Mouse (Mus musculus) brain, embryonic 18.5 days (tissue): Measurements from ENCODE around the gene Acot7.

ENCODE experiments used
- DNase-seq: peaks from one replicate; pipeline ENCODE4 v3.0.0-alpha.2; 2012; ENCODE audit warnings: low read depth, low spot score

Acot7 gene

GRCm38 (mm10) chr4:152296874-152297861 lies 119.2 kb downstream of the Acot7 start, which contains the start of gene Icmt:
TSS of gene Icmt (plus strand) at chr4:152297227.
- peak; percentile 95 for DNase-seq

DNA sequence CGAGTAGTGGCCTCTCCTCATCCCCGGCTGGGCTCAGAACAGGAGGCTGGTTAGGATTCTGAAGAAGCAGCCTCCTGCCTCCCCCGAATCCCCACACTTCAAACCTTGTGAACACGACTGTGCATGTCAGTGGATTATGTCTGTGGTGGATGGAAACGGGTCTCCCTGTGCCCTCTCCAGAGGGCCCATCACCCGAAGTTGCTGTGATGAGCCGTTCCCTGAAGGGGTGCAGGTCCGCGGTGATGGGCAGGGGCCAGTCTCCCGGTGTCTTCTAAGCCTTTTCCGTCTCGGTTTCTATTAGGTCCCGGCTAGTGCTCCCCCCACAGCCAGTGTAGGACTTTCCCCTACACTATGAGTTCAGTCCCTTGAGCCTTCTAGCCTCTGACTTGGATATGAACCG lies 120.9 kb downstream of the Acot7 start:
- no peak for DNase-seq

DNA sequence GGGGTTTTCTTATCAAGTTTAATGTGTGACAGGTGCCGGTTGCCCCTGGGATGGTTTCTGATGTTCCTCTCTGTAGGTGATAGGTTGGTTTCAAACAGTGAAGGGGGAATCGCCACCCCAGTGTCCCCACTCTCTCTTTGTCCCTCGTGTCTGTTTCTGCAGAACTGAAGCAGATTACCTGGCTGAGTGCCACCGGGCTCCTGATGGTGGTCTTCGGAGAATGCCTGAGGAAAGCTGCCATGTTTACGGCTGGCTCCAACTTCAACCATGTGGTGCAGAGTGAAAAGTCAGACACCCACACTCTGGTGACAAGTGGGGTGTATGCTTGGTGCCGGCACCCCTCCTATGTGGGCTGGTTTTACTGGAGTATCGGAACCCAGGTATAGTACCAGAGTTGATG lies 122.4 kb downstream of the Acot7 start:
- DNase-seq: no peak

DNA sequence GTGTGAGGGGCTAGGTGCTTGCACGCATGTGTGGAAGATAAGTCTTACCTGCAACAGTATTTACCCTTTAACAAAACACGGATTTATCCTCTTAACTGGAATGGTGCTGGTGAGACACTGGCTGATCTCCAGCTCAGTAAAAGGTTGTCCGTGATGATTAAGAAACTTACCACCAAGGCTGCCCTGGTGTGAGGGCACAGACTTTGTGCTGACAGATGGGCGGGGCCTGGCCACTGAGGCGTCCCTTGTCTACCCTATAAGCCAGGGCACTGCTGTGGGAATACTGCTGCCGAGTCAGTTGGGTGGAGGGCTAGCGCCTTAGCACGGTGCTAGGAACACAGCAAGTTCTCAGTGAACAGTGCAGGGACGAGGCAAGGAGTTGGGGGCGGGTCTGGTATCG lies 124.1 kb downstream of the Acot7 start:
- no peak for DNase-seq

GRCm38 (mm10) chr4:152303172-152303571 lies 125.2 kb downstream of the Acot7 start:
- DNase-seq: no peak

GRCm38 (mm10) chr4:152304685-152305084 lies 126.8 kb downstream of the Acot7 start:
- DNase-seq: no peak

DNA sequence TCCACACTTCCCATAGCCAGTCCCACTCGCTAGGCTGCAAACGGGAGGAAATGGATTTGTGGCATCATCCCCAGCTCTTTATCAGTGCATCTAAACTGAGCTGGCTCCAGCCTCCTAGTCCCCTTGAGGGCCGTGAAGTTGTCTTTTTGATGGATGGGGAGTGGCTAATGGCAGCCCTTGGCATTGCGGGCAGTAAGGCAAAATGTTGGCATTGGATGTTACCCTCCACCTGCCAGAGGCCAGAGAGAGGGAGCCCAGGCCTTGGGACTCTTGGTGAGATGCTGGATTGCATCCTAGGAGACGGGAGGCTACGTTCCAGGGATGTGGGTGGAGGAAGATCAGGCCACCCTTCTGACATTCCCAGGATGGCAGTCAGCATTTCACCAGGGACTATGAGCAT lies 128.1 kb downstream of the Acot7 start:
- DNase-seq: no peak

DNA sequence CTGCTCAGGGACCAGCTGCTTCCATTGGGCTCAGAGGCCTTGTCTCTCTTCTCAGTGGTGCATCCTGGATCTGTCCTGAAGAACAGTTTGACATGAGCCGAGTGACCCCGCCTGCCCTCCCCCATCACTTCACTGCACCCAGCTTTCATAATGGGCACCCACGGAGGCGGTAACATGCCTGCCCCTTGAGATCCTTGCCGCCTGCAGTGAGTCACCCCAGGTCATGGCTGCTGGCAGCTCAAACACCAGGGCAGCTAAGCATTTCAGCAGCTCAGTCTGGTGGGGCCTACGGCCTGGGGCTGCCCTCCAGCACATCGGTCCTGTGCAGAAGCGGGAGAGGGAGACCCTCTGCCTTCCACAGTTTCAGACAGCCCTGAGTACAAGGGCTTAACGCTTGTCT lies 129.6 kb downstream of the Acot7 start:
- DNase-seq: no peak

GRCm38 (mm10) chr4:152312186-152312585 lies 134.3 kb downstream of the Acot7 start:
- DNase-seq: no peak

DNA sequence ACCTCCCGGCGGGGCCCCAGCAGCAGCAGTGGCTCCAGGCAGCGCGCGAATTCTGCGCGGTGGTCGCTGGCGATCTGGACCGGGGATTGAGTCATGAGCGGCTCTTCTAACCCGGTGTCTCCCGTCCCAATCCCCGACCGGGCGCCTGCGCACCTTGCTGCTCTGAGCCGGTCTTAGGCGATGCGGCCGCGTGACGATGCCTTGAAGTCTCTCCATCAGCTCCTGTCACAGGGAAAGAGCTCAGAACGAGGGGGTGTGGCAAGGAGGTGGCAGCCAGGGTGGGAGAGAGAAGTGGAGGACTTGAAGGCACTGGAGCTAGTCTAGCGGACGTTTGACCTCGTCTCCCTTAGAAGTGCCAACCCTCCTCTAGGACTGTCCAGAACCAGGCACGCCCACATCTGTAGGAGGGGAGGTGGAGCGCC lies 135.3 kb downstream of the Acot7 start:
- DNase-seq: no peak

DNA sequence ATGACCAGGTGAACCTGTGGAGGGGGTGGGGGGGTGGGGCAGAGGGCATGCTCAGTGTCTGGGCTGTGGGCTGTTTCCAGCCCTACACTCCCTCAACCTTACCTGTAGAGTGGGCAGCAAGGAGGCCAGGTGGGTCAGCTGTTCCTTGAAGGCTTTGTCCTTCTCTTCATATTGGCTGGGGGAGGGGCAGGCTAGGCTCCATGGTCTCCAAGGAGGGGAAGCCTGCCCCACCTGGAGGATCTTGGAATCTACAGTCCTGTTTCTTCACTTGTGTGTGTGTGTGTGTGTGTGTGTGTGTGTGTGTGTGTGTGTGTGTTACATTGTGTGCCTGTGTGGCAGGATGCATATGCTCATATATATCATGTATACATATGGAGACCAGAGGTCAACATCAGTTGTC lies 136.0 kb downstream of the Acot7 start:
- no peak for DNase-seq

DNA sequence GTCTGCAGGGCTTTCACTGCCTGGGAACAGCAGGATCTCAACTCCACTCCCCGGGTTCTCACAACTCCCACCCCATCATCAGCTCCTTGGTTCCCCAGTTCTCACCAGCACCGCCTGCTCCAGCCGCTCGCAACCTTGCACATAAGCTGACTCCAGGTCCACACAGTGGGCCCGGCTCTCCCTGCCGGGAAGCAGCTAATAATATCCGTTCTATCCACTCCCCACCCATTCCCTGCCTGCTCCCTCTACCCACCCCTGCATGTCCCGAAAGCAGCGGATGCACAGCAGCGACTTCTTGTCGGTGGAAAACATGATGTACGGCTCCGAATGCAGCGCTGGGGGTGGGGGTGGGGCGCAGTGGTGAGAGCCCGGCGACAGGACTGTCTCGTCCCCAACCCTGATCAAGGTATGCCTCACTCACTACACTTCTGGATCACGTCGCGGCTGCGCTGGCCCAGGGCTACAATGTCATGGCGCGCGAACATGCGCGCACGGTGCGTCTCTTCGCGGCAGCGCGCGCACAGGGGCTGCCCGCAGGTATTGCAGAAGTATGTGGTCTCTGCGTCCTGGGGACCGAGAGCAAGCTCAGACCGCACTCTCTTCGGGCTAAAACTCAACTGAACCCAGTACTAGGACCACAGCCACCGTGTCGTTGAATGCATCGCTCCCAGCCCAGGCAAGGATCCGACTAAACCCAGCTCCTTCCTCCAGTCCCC lies 137.7 kb downstream of the Acot7 start:
- DNase-seq: no peak

DNA sequence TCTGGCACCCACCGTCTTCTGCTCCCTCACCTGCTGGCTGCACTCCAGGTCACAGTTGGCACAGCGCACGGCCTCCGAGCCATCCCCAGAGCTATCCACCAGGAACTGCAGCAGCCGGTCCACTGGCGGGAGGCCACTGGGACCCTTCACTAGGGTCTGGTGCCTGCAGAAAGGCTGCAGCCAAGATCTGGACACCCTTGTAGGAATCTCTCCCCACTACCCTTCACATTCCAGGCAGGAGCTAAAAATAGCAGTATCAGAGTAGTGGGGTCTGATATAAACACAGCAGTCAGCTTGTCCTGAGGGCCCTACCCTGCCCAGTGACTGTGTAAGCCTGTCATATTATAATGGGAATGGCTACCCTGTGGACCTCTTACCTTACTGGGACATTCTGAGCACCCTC lies 139.7 kb downstream of the Acot7 start:
- DNase-seq: no peak

GRCm38 (mm10) chr4:152318517-152319234 lies 140.7 kb downstream of the Acot7 start, which contains the start of gene Rnf207:
TSS of gene Rnf207 (minus strand) at chr4:152318993.
- no peak for DNase-seq
